Mouse (Mus musculus) adrenal gland, postnatal 14 days (tissue): ENCODE measurements around the gene A930004D18Rik. TPM values are rescaled to one million over a fixed set of nuclear protein-coding genes. Genes with fewer than 3 reads are reported as not detected.

Source experiments
- DNase-seq: peaks from one replicate; pipeline ENCODE4 v3.0.0; 2021; ENCODE audit warnings: mixed read lengths
- total RNA-seq: library from RNA; stranded (reverse); gene quantifications from 2 replicates; pipeline ENCODE4 v1.2.3, GENCODE M21; 2021

A930004D18Rik gene
- total RNA-seq, 1 experiment from 2014 or later, result 1.8 TPM

GRCm38 (mm10) chr2:18038141-18038752 lies 710 bp upstream of the A930004D18Rik start:
- DNase-seq, result no peak

DNA sequence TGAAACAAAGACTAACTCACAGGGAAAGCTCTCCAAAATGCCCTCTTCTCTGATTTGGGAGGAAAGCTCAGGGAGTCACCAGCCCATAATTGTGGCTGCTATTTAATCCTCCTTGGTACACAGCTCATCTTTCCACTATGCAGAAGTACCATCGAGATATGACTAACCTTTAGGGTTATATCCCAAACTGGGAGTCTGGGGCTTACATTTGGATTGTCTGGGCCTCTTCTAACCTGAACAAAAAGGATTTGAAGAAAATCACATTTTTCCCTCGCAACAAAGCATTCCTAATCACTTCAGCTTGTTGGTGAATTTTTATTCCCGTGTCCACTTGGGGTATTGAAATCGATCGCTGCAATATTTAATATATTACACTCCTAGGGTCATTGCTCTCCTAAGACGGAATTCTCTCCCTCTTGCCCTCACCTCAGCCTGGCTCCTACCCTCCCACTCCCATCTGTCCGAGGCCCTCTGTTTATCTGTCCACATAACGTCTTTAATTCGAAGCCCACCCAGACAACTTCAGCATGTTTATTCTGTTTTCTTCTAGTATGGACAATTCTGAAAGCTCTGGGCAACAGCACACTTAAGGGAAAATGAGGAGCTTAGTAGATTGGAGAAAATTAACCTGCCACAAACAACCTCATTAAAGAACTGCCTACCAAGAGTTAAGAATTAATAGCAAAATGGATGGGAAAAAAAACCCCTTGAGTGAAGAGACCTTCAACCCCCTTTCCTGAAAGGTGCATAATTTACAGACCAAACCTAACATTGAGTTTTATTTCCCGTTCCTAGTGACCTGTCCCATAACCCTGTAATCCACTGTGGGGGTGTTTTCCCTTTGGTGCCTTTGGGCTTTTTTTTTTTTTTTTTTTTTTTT lies 2.9 kb downstream of the A930004D18Rik start:
- no peak for DNase-seq

GRCm38 (mm10) chr2:18033166-18034108 lies 4.1 kb downstream of the A930004D18Rik start:
- DNase-seq, result no peak

DNA sequence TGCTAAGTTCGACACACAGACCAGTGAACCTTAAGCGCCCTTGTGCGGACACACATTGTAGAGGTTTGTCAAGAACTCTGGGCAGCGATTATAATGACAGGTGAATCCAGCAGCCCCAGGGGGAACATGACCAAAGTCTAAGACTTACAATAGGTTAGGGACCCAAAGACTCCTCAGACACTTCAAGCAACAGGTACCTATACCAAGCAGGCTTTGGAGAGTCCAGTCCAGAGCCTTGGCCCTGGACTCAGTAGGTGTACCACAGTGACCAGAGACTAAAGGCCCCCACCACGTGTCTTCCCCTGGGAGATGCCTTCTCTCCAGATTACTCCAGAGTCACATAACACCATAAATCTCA lies 5.0 kb downstream of the A930004D18Rik start:
- DNase-seq, result no peak

- peak; percentile 73 for DNase-seq
Observed at GRCm38 (mm10) chr2:18031831-18032537, 5.6 kb downstream of the A930004D18Rik start.

- peak; percentile 54 for DNase-seq
Observed at GRCm38 (mm10) chr2:18031271-18031821, 6.2 kb downstream of the A930004D18Rik start.

- DNase-seq, result no peak
Observed at GRCm38 (mm10) chr2:18030581-18030980, 7.0 kb downstream of the A930004D18Rik start.

GRCm38 (mm10) chr2:18029656-18030055 lies 7.9 kb downstream of the A930004D18Rik start:
- DNase-seq, result no peak

DNA sequence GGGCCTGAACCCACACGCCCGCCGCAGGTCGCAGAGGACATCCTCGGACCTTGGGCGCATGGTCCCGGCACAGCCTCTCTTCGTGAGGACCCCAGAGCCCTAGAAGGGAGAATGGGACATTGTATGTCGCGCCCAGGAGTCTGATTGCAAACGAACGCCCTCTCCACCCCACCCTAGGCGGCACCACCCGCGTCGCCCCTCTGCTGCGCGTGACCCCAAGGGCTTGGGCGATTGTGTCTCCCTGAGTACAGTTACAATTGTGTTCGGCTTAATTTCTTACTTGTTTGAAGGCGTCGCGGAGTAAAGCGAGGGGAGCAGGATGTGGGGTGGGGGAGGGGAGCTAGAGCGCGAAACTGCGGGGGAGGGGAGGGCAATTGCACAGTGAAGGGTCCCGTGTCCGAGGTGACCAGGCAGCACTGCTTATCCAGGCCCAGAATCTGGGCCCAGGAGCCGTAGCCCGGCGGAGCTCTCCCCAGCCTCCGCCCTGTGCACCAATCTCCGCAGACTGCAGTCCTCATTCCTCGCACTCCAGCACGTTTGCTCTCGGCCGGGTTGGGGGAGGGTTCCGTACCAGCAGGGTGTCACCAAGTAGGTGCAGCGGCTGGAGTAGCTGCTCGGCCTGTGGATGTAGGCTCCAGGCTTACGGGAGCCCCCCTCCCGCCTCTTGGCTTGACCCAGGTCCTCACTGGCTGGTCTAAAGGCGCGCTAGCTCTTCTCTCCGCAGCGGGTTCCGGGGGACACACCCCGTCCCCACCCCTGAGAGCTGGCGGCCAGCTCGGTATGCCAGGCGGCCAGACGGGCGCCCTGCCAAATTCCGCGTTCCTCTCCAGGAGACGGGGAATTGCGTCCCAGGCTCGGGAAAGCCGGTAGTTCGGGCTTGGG lies 9.2 kb downstream of the A930004D18Rik start:
- DNase-seq, result peak; percentile 95

- DNase-seq, result peak; percentile 98
Observed at GRCm38 (mm10) chr2:18027448-18028139, 9.9 kb downstream of the A930004D18Rik start.

- DNase-seq, result peak; percentile 74
Observed at GRCm38 (mm10) chr2:18026116-18026947, 11.2 kb downstream of the A930004D18Rik start.

GRCm38 (mm10) chr2:18025781-18026115 lies 11.8 kb downstream of the A930004D18Rik start:
- no peak for DNase-seq

DNA sequence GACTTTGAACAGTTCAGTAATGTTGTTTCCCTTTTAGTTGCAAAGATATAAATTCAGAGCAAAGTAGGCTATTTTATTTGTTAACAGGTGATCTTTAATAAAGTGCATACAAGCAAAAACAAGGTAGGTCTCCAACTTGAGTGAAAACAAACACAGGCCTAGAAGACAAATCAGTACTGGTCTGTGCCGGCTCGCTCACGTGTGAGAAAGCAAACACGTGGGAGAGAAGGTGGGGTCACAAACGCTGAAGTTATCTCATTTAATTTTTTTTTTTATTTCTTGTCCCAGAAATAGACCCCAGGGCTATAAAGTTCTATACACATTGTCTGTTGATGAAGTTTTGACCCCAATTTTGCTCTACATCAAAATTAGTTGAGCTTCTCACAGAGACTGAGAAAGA lies 12.4 kb downstream of the A930004D18Rik start:
- no peak for DNase-seq

DNA sequence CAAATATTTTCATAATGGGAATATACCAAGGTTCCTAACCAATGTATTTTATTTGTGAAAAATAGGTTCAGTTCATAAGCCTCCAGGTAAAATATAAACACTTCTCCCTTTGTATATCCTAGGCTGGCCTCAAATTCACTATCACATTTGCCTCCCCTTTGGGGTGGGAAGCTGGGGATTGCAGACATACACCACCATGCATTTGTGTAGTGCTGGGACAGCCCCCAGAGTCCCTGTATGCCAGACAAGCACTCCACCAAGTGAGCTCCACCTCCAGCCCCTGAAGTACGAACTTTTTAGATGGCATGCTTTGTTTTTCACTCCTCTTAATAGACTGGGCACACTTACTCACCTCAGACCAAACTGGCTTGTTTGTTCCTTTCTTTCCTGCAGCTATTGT lies 14.7 kb downstream of the A930004D18Rik start:
- DNase-seq, result no peak

GRCm38 (mm10) chr2:18019122-18019521 lies 18.4 kb downstream of the A930004D18Rik start:
- no peak for DNase-seq

GRCm38 (mm10) chr2:18017321-18017720 lies 20.2 kb downstream of the A930004D18Rik start:
- DNase-seq, result no peak

DNA sequence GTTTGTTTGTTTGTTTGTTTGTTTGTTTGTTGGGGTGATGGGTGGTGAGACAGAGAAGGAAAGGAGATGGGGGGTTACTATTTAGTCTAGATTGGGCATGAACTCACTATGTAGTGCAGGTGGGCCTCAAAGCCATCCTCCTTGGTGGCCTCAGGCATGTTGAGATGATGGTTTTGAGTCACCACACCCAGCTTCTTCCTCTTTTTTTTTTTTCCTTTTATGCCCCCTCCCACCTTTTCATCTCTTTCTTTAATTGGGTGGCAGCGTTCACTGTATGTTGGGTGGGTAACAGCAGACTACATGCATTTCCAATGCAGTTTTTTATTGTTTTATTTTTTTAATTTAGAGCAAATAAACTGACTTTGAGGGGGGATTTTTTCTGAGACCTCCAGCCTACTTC lies 20.9 kb downstream of the A930004D18Rik start:
- DNase-seq, result no peak

DNA sequence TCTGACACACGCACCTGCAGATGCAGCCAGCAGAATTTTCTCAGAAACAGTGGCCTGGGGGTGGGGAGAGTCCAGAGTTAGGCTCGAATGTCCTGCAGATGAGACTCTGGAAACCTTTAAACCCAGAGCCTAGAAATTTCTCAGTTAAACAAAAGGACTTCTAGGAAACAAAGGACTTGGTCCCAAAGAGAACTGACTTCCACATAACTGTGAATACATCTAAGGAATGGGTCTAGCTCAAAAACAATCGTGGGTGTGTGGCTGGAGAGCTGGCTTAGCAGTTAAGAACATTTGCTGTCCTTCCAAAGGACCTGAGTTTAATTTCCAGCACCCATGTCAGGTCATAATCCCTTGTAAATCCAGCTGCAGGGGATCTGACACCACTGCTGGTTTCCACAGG lies 22.0 kb downstream of the A930004D18Rik start:
- no peak for DNase-seq

DNA sequence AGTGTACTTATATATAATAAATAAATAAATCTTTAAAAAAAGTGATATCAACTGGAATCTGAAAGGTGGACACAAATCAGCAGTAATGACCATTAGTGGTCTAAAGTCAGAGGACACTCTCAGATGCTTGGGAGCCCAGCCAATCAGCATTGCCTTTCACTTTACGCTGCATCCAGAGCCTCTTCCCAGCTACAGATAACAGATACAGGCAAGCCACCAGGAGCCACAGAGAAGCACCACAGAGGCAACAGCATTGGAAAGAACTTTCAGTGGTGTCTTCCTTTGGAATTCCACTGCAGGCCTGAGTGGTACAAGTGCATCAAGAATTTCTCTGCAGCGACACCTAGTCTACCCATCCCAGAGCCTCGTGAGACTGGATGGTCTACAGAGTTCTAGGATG lies 24.7 kb downstream of the A930004D18Rik start:
- DNase-seq, result no peak
